Mouse (Mus musculus): ENCODE data around the gene Herc2.

Herc2 gene

GRCm38 (mm10) chr7:56071724-56072123 lies 21.7 kb downstream of the Herc2 start:
- no peak for DNase-seq

- DNase-seq, result no peak
Measured at GRCm38 (mm10) chr7:56083034-56083433, 33.0 kb downstream of the Herc2 start.

- no peak for DNase-seq
Measured at GRCm38 (mm10) chr7:56089097-56089496, 39.1 kb downstream of the Herc2 start.

- DNase-seq, result no peak
Measured at GRCm38 (mm10) chr7:56091445-56091844, 41.4 kb downstream of the Herc2 start.

- DNase-seq, result peak in 1 of 2 experiments; percentile 9
Measured at GRCm38 (mm10) chr7:56102293-56102847, 52.4 kb downstream of the Herc2 start.

GRCm38 (mm10) chr7:56112999-56113398 lies 63.0 kb downstream of the Herc2 start:
- DNase-seq, result no peak

GRCm38 (mm10) chr7:56114148-56114547 lies 64.2 kb downstream of the Herc2 start:
- no peak for DNase-seq

GRCm38 (mm10) chr7:56120968-56121367 lies 71.0 kb downstream of the Herc2 start:
- DNase-seq, result no peak

- no peak for DNase-seq
Measured at GRCm38 (mm10) chr7:56121425-56121824, 71.4 kb downstream of the Herc2 start.

GRCm38 (mm10) chr7:56128080-56128479 lies 78.1 kb downstream of the Herc2 start:
- no peak for DNase-seq

GRCm38 (mm10) chr7:56129577-56129976 lies 79.6 kb downstream of the Herc2 start:
- DNase-seq, result no peak

GRCm38 (mm10) chr7:56131548-56131947 lies 81.6 kb downstream of the Herc2 start:
- DNase-seq, result no peak

- DNase-seq, result no peak
Measured at GRCm38 (mm10) chr7:56138706-56139105, 88.7 kb downstream of the Herc2 start.

- no peak for DNase-seq
Measured at GRCm38 (mm10) chr7:56146424-56146823, 96.4 kb downstream of the Herc2 start.

GRCm38 (mm10) chr7:56148925-56149324 lies 98.9 kb downstream of the Herc2 start:
- DNase-seq, result no peak

- no peak for DNase-seq
Measured at GRCm38 (mm10) chr7:56151885-56152676, 102.1 kb downstream of the Herc2 start.

GRCm38 (mm10) chr7:56153161-56153560 lies 103.2 kb downstream of the Herc2 start:
- DNase-seq, result no peak

- DNase-seq, result no peak
Measured at GRCm38 (mm10) chr7:56153625-56154024, 103.6 kb downstream of the Herc2 start.

- no peak for DNase-seq
Measured at GRCm38 (mm10) chr7:56163316-56163715, 113.3 kb downstream of the Herc2 start.

GRCm38 (mm10) chr7:56168713-56169112 lies 118.7 kb downstream of the Herc2 start:
- DNase-seq, result peak; percentile 38 to 48

- DNase-seq, result no peak
Measured at GRCm38 (mm10) chr7:56177371-56177770, 127.4 kb downstream of the Herc2 start.

GRCm38 (mm10) chr7:56191041-56191440 lies 141.0 kb downstream of the Herc2 start:
- no peak for DNase-seq

- DNase-seq, result no peak
Measured at GRCm38 (mm10) chr7:56191661-56192060, 141.7 kb downstream of the Herc2 start.

GRCm38 (mm10) chr7:56201483-56202218 lies 151.7 kb downstream of the Herc2 start:
- DNase-seq, result no peak
